Mouse (Mus musculus) hindbrain, embryonic 14.5 days (tissue): Measurements from ENCODE around the gene Ntm. TPM values are rescaled to one million over a fixed set of nuclear protein-coding genes. Genes with fewer than 3 reads are reported as not detected.

Experiments
- ATAC-seq: fragments of 200-750 bp; cut with Nextera tagmentation; 2 replicates; pipeline ENCODE4 v1.8.0; 2017; ENCODE audit warnings: moderate number of reproducible peaks, mild to moderate bottlenecking, moderate TSS enrichment, moderate library complexity; ENCODE audit not compliant: low FRiP score
- DNase-seq: peaks from one replicate; pipeline ENCODE4 v3.0.0-alpha.2; 2015; ENCODE audit warnings: low spot score
- H3K27ac ChIP-seq: fragments of 300-500 bp; sonication (generic); 2 replicates; pipeline ENCODE4 v1.5.1; 2014; ENCODE audit warnings: mild to moderate bottlenecking, moderate library complexity
- H3K27me3 ChIP-seq: fragments of 300-500 bp; sonication (generic); 2 replicates; pipeline ENCODE4 v1.6.1; 2014; ENCODE audit warnings: mild to moderate bottlenecking, low read length, mixed read lengths; ENCODE audit not compliant: control insufficient read depth, insufficient read depth
- H3K36me3 ChIP-seq: fragments of 300-500 bp; sonication (generic); replicated peaks from 2 replicates; pipeline ENCODE4 v1.6.1; 2014; ENCODE audit not compliant: control insufficient read depth, insufficient read depth
- H3K4me1 ChIP-seq: fragments of 300-500 bp; sonication (generic); replicated peaks from 2 replicates; pipeline ENCODE4 v1.6.1; 2014; ENCODE audit warnings: antibody characterized with exemption, low read length, mixed read lengths; ENCODE audit not compliant: control insufficient read depth, insufficient read depth
- H3K4me2 ChIP-seq: fragments of 300-500 bp; sonication (generic); replicated peaks from 2 replicates; pipeline ENCODE4 v1.6.1; 2014; ENCODE audit warnings: mild to moderate bottlenecking, moderate library complexity
- H3K4me3 ChIP-seq: fragments of 300-500 bp; sonication (generic); replicated peaks from 2 replicates; pipeline ENCODE4 v1.5.1; 2014; ENCODE audit warnings: mild to moderate bottlenecking, low read length
- H3K9ac ChIP-seq: fragments of 300-500 bp; sonication (generic); 2 replicates; pipeline ENCODE4 v1.6.1; 2014
- H3K9me3 ChIP-seq: fragments of 300-500 bp; sonication (generic); 2 replicates; pipeline ENCODE4 v1.6.1; 2016; ENCODE audit warnings: low read length; ENCODE audit not compliant: control insufficient read depth
- WGBS: fragments of 180-500 bp; shearing (Covaris S2); extraction: QIAGEN DNeasy Blood & Tissue Kit; methylation state at CpG from one replicate; pipeline ENCODE4 v1.1.7; 2014; 5-methylcytosine and 5-hydroxymethylcytosine counted together
- polyA plus RNA-seq: library from polyadenylated mRNA; unstranded; fragments of >200 nt; fragmentation: Nextera tagmentation; extraction: Ambion mirVana; gene quantifications from 2 replicates; pipeline ENCODE4 v1.2.1, GENCODE M21; 2014

The Ntm gene
- polyA plus RNA-seq, 1 experiment from 2014 or later, result 196 TPM

DNA sequence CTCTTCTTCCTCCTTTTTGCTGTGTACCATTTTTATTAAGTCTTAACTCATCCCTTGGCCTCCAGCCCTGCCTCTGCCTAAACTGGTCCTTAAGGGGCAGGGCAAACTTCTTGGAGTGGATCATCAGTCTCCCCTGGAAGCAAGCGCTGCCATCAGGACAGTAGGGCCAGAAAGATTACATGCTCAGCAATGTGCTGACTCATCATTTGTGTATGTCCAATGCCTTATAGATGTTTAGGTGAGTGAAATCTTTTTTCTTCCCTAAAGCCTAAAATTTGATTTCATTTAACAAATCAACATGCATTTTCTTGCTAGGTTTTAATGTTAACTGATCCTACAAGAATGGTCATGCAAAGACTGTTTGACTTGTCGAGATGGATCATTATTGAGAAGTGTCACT lies 536.7 kb downstream of the Ntm start:
- 91% methylated on average over 2 of the region's 2 CpGs for WGBS
- H3K27ac ChIP-seq, result no peak overlapping the region
- no peak for ATAC-seq
- peaks cover 12% of the 10 kb centered on the region; the same call in 1 of the 2 replicates for H3K4me1 ChIP-seq
- H3K9ac ChIP-seq, result no peak overlapping the region
- no peaks in the 10 kb centered on the region for H3K9me3 ChIP-seq
- no peaks in the 10 kb centered on the region for H3K36me3 ChIP-seq
- H3K27me3 ChIP-seq, result no peaks in the 10 kb centered on the region
- H3K4me2 ChIP-seq, result no peak overlapping the region
- H3K4me3 ChIP-seq, result no peak overlapping the region
- DNase-seq, result no peak

- Histone ChIP-seq H3K4me1 (peaks cover 28% of the 10 kb centered on the region), H3K9ac (no peak overlapping the region), H3K4me2 (no peak overlapping the region), H3K4me3 (no peak overlapping the region), H3K27ac (no peak overlapping the region), H3K36me3 (no peaks in the 10 kb centered on the region), H3K27me3 (no peaks in the 10 kb centered on the region), H3K9me3 (no peaks in the 10 kb centered on the region)
- DNase-seq, result no peak
- no peak for ATAC-seq
- WGBS, result 72% methylated on average over 2 of the region's 2 CpGs
Measured at GRCm38 (mm10) chr9:29415578-29415977, 547.4 kb downstream of the Ntm start.

GRCm38 (mm10) chr9:29413126-29413525 lies 549.8 kb downstream of the Ntm start:
- WGBS, result 76% methylated on average over 4 of the region's 4 CpGs
- H3K27ac ChIP-seq, result peak overlapping the region; percentile 83; the same call in 1 of the 2 replicates
- peak overlapping the region; percentile 74 for H3K9ac ChIP-seq

DNA sequence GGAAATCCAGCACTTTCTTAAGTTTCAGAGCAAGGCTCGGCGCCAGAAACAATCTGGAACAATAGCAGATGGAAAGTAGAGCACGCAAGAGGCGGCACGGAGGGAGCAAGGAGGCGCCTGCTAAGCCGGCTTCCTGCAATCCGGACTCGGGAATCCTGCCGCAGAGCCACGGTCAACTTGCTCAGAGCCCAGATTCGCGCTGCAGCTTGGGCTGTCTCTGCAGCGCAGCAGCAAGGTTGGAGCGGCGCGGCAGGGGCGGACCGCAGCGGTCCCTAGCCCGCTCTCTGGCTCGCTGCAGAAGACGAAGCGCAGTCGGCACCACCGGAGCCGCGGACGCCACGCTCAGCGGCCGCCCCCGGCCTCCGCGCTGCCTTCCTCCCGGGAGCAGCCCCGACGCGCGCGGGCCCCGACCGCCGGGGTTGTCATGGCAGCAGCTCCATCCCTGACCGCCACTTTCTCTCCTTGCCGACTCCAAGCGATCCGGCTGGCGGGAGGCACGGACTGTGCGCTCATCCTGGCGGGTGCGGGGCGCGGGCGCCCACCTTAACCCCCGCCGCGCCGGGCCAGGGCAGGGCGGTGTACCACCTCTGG lies 550.7 kb downstream of the Ntm start:
- Histone ChIP-seq H3K4me2 (peak overlapping the region; percentile 60), H3K36me3 (no peaks in the 10 kb centered on the region), H3K9ac (peak overlapping the region; percentile 74), H3K27me3 (no peaks in the 10 kb centered on the region), H3K4me1 (peaks cover 28% of the 10 kb centered on the region), H3K27ac (peak overlapping the region; percentile 83), H3K9me3 (no peaks in the 10 kb centered on the region), H3K4me3 (peak overlapping the region; percentile 50)
- under 1% methylated on average over 61 of the region's 61 CpGs for WGBS
- peak; percentile 59 for DNase-seq
- ATAC-seq, result peak; percentile 85

More at GRCm38 (mm10) chr9:29413126-29413525, 549.8 kb downstream of the Ntm start:
- ATAC-seq (no peak), DNase-seq (no peak)
- Histone ChIP-seq H3K9me3 (no peaks in the 10 kb centered on the region), H3K36me3 (no peaks in the 10 kb centered on the region), H3K4me1 (peaks cover 28% of the 10 kb centered on the region), H3K4me3 (peak overlapping the region; percentile 50), H3K4me2 (peak overlapping the region; percentile 60), H3K27me3 (no peaks in the 10 kb centered on the region)

DNA sequence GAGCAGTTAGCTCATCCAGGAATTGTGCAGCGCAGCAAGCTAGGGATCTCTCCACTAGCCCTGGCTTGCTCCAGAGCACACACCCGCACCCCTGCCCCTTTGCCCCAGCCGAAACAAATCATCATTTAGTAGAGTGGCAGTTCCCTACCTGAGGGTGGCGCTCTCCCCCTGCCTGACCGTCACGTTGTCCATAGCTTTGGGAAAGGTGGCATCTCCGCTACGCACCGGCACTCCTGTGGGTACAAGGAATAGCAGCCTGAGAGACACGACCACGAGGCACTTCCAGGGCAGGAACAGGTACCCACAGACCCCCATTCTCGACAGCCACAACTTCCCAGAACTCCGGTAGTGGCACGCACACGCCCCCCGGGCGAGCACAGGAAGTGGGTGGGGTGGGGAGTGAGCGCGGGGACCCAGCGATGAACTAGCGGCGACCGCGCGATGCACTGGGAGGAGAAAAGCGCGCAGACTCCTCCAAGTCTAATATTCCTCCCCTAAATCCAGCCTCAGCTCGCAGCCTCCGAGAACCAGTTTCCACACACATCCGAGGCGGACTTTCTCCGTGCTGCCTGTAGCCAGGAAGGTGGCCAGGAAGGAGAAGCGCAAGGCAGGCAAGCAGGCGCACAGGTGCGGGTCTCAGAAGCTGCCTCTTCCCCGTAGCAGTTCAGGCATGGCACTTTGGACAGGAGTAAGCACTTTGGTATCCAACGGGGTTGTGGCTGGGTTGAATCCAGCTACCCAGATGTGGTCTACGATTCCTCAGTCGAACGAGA lies 551.3 kb downstream of the Ntm start:
- Histone ChIP-seq H3K27ac (peak overlapping the region; percentile 83), H3K4me2 (peak overlapping the region; percentile 60), H3K36me3 (no peaks in the 10 kb centered on the region), H3K27me3 (no peaks in the 10 kb centered on the region), H3K9me3 (no peaks in the 10 kb centered on the region), H3K4me3 (peak overlapping the region; percentile 50), H3K4me1 (peaks cover 28% of the 10 kb centered on the region), H3K9ac (peak overlapping the region; percentile 74)
- peak; percentile 49; the same call in 1 of the 2 replicates for ATAC-seq
- DNase-seq, result peak; percentile 65
- under 1% methylated on average over 34 of the region's 40 CpGs for WGBS

DNA sequence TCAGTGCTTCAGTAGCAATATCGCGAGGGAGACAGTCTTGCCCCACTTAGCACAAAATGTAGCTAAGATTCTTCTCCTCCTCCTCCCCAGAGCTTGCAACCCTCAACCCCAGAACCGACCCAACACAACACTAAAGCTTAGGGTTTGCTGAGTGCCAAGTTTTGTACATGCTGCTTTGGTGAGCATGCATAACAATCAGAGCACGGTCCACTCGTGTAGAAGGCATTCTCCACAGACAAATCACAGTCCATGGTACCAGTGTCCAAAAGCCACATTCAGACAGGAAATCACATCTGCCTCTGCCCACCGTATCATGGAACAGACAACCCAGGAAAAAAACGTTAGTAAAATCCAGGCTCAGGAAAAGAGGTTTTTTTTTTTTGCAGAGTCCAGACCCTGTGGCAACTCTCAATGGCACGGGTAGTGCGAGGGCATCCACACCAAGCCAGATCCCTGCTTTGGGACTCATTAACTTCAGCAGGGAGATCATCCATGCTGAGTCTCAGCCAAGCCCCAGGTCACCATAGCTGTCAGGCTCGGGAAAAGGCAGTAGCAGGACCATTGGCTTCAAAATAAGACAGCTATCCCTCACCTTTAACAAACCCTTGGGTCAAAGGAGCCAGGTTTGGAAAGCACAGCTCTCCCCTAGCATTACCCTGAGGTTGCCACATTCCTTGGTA lies 552.1 kb downstream of the Ntm start:
- H3K9ac ChIP-seq, result peak overlapping the region; percentile 74
- ATAC-seq (no peak), DNase-seq (no peak)
- H3K36me3 ChIP-seq, result no peaks in the 10 kb centered on the region
- H3K9me3 ChIP-seq, result no peaks in the 10 kb centered on the region
- 42% methylated on average over 10 of the region's 10 CpGs for WGBS
- no peaks in the 10 kb centered on the region for H3K27me3 ChIP-seq
- peak overlapping the region; percentile 83; the same call in 1 of the 2 replicates for H3K27ac ChIP-seq
- H3K4me2 ChIP-seq, result peak overlapping the region; percentile 60
- H3K4me3 ChIP-seq, result peak overlapping the region; percentile 50
- H3K4me1 ChIP-seq, result peaks cover 28% of the 10 kb centered on the region

DNA sequence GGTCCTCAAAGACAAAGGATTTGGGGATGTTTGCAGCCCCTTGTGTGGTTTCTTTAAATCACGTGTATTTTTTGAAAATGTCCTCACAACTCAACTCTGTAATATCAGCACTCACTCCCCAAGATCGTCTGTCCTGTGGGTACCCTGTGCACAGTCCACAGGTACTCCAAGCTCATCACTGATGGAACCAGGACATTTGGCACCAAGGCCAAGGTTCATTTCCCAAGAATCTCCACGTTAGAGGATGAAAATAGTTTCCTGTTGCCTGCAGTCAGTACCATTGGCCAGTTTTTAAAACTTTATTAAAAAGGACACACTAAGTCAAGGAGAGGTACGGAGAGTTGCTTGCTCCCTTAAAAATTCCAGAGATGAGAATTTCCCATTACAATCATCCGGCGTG lies 552.7 kb downstream of the Ntm start:
- H3K27me3 ChIP-seq, result no peaks in the 10 kb centered on the region
- no peaks in the 10 kb centered on the region for H3K36me3 ChIP-seq
- DNase-seq (no peak), ATAC-seq (no peak)
- WGBS, result 76% methylated on average over 6 of the region's 6 CpGs
- H3K4me2 ChIP-seq, result peak overlapping the region; percentile 60
- no peaks in the 10 kb centered on the region for H3K9me3 ChIP-seq
- H3K4me1 ChIP-seq, result peaks cover 28% of the 10 kb centered on the region
- peak overlapping the region; percentile 50 for H3K4me3 ChIP-seq
- H3K9ac ChIP-seq, result peak overlapping the region; percentile 74
- H3K27ac ChIP-seq, result no peak overlapping the region

DNA sequence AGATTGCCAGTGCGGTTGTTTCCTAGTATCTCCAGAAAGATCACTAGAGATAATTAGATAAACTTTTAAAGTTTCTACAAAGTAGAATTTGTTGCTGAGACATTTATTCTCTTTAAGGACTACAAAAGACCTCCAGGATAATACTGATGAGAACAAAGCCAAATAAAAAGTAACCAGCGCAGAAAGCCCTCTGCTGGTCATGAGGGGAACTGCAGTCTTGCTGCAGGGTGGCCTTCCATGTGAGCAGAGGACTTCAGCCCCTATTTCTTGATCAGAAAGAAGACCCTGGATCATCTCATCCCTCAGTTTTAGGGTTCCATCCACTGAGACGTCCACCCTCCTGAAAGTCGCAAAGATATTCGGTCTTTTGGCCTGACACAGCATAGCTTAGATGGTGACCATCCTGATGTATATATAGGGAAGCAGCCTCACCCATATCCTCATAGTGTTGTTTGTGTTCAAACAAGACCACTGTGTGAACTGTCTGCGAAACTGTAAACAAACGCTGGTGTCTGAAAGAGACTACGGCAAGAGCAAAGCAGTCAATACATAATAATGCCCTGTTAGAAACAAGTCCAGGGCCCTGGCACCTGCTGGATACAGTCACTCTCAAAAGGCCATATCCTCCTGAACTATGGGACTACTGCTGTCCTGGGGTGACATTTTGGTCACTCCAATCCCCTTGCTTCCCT lies 553.6 kb downstream of the Ntm start:
- H3K4me1 ChIP-seq, result peaks cover 20% of the 10 kb centered on the region
- 56% methylated on average over 8 of the region's 8 CpGs for WGBS
- H3K4me3 ChIP-seq, result peak overlapping the region; percentile 50
- H3K4me2 ChIP-seq, result peak overlapping the region; percentile 60
- H3K9me3 ChIP-seq, result no peaks in the 10 kb centered on the region
- H3K36me3 ChIP-seq, result no peaks in the 10 kb centered on the region
- no peak for ATAC-seq
- no peak overlapping the region for H3K9ac ChIP-seq
- H3K27ac ChIP-seq, result no peak overlapping the region
- no peaks in the 10 kb centered on the region for H3K27me3 ChIP-seq
- peak; percentile 78 for DNase-seq

GRCm38 (mm10) chr9:29407954-29408353 lies 555.0 kb downstream of the Ntm start:
- H3K36me3 ChIP-seq, result no peaks in the 10 kb centered on the region
- H3K27ac ChIP-seq, result no peak overlapping the region
- ATAC-seq (no peak), DNase-seq (no peak)
- H3K9ac ChIP-seq, result no peak overlapping the region
- no peak overlapping the region for H3K4me3 ChIP-seq
- peak overlapping the region; percentile 4; the same call in 1 of the 2 replicates for H3K4me2 ChIP-seq
- no peaks in the 10 kb centered on the region for H3K27me3 ChIP-seq
- no peaks in the 10 kb centered on the region for H3K9me3 ChIP-seq
- H3K4me1 ChIP-seq, result peaks cover 12% of the 10 kb centered on the region
